Mouse (Mus musculus) urinary bladder, postnatal 14 days (tissue): Measurements from ENCODE around the gene Wnt6.
"Not testable (repeated sequence)": the region's sequence is repeated elsewhere in the genome, so short reads cannot be mapped to it uniquely, and the experiment has no call there.

Source experiments
- DNase-seq: peaks from one replicate; pipeline ENCODE4 v3.0.0; 2021; ENCODE audit warnings: low spot score

The Wnt6 gene

DNA sequence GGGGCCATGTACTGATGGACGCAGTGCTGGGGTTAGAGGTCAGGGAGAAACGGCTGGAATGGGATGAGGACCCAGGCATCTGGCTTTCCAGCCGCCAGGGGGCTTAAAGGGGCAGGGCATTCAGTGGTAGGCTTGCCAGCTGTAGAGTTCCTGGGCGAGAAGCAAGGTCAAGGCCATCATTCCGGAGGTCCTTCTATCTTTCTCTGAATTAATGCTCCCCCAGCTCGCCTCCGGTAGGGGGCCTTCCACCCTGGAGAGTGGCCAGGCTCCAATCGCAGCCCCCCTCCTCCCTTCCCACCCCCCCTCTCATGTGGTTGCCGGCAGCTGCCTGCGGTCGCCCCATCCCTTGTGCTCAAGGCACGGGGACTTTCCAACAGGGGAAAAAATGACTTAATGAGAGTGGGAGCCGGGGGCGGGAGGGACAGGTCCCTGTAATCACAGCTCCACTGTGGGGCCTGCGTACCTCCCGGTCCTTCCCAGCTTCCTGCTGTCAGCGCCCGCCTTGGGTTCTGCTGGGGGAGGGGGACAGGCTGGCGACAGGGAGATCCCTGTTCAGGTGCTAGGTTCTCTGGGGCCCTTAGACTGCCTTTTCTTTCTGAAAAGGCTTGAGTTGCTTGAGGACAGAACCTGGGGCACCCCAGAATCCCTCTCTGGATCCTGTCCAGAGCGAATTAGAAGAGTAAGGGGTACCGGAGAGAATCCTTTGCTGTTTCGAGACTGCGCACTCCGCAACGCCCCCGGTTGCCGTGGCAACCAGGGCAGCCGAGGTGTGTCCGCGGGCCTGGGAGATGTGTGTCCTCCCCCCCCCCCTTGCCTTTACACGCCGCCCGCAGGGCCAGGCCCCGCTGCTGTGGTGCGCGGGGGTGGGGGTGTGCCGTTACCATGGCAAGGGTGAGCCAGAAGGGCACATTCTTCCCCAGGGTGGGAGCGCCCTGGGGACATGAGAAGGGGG lies 34.9 kb downstream of the Wnt6 start:
- peak; percentile 46 for DNase-seq

DNA sequence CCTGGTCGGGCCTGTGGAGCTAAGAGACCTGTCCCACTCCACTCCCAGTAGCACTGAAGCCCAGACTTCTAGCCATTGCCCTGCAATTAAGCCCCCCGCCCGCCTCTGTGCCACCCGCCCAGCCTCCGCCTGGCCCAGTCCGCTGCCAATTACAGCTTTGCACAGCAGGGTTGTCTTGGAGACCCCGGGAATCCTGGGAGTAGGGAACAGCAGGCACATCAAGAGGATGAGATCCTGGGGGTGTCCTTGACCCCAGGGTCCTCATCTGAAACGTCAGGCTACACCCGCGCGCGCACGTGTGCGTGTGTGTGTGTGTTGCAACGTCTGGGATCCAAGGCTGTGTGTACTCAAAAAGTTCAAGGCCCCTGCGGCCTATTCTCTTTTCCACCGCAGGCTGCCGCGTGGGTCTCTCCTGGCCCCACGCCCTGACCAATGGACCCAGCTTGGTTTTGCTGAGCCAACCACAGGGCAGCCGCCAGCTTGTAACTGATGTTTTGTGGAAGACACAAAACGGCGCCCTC lies 35.9 kb downstream of the Wnt6 start:
- no peak for DNase-seq

GRCm38 (mm10) chr1:74808078-74808477 lies 36.4 kb downstream of the Wnt6 start:
- peak; percentile 91 for DNase-seq

DNA sequence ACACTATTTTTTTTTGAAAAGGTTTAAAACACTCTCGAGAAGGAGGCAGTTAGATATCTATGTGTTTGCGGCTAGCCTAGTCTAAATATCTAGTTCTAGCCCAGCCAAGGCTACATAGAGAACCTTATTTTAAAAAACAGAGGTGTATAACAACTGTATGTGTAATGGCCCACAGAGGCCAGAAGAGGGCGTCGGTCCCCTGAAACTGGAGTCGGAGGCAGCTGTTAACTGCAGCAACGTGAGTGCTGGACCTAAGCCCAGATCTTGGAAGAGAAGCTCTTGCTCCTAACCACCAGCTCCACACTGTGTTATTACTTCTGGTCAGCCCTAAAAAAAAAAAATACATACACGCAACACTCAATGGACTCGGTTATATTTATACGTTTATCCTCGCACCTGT lies 37.3 kb downstream of the Wnt6 start:
- DNase-seq: no peak

DNA sequence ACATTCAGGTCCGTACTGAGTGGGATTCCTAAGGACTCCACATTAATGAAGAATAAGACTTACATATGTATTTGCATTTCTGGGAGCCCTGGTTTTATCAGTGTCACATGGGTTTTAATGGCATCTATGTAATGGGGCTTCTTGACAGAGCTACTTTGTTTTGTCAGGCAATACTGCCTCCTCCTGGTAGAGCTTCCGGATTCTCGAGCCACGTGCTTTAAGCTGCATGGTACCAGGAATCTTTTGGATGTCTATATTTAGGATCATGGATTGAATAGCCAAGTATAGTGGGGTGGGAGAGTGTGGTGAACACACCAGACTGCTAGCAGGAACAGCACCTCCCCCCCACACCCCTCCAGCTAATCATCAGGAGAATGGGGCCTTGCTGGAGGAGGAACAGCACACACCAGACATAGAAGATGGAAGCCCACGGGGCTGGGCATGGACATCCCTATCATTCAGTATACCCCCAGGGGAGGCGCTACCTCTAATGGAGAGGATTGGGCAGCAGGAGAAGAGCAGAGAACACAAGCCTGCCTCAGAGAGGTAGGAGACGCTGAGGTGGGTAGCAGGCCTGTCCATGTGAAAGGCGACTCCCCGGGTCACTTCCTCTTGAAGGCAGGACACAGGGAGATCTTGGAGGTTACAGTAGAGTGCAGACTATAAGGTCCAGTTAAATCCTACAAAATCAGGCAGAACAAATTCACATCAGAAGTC lies 43.4 kb downstream of the Wnt6 start:
- no peak for DNase-seq

- not testable (repeated sequence) for DNase-seq
These were observed 44.3 kb downstream of the Wnt6 start for GRCm38 (mm10) chr1:74815965-74816364.

DNA sequence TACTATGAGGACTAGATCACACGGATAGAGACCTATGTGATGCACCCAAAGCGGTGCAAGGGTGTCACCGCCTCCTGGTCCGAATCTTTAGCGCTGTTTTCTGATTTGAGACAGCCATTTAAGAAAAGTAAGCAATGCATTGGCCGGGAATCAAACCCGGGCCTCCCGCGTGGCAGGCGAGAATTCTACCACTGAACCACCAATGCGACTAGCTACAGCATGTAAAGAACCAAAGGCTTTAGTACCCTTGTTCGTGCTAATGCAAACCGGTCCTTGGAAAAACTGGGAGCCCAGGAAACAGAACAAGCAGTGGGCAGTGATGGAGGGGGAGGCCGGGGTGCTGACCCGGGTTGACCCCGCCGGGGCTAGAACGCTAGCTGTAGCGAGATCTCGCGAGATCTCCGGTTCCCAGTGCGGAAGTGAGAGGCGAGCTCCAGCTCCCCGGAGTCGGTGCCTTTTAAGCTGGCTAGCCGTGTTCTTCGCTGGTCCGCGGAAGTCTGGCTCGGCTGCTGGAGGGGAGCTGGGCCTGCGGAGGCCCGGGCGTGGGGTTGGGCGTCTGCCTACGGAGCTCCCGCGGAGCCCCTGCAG lies 45.0 kb downstream of the Wnt6 start:
- DNase-seq: peak; percentile 92

DNA sequence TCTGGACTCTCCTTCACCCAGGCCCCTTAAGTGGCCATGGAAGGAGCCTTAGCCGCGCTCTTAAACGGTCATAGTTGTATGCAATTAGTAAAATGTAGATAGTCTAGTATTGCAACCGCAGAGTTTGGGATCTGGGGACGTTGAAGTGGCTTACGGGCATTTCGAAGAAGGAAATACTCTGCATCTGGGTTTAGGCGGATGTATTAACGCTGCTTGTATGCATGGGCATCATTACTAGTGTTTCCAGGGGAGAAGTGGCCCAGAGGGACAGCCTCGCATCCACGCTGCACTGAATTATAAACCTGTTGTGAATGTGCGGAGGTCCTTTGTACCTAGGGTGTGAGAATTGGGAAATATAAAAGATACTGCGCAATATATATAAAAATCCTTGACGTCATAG lies 45.5 kb downstream of the Wnt6 start:
- no peak for DNase-seq

DNA sequence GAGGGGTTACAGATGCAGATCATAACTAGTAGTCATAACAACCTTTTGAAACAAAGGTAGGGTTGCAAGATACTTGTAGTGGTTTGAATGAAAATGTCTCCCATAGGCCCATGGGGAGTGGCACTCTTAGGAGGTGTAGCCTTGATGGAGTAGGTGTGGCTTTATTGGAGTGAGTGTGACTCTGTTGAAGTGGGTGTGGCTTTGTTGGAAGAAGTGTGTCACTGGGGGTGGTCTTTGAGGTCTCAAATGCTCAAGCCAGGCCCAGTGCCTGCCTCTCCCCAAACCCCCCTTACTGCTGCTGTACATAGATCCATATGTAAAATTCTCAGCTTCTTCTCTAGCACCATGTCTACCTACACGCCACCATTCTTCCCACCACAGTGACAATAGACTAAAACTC lies 46.8 kb downstream of the Wnt6 start:
- no peak for DNase-seq

GRCm38 (mm10) chr1:74823598-74823997 lies 51.9 kb downstream of the Wnt6 start:
- DNase-seq: not testable (repeated sequence)

- DNase-seq: no peak
These were observed 53.0 kb downstream of the Wnt6 start for GRCm38 (mm10) chr1:74824518-74825302.

GRCm38 (mm10) chr1:74830061-74830460 lies 58.4 kb downstream of the Wnt6 start:
- no peak for DNase-seq

DNA sequence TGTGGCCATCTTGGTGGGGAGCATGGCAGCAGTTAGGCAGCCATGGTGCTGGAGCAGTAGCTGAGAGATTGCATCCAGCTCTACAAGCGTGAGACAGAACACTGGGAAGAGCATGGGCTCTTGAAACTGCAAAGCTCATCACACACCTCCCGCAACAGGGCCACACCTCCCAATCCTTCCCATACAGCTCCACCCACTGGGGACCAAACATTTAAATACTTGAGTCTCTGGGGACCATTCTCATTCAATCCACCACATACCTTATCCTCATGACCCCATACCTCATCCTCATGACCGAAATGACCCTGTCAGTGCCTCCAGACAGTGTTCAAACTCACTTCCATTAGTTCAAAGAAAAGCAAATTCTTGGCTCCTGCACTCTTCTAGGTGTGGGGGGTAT lies 61.6 kb downstream of the Wnt6 start:
- DNase-seq: no peak
